Mouse (Mus musculus) hindbrain, postnatal 0 days (tissue): Measurements from ENCODE around the gene Lclat1. TPM values are rescaled to one million over a fixed set of nuclear protein-coding genes. Genes with fewer than 3 reads are reported as not detected.

Experiments used
- ATAC-seq: fragments of 200-750 bp; cut with Nextera tagmentation; 2 replicates; pipeline ENCODE4 v1.8.0; 2017; ENCODE audit warnings: mild to moderate bottlenecking, moderate TSS enrichment, moderate library complexity
- DNase-seq: peaks from one replicate; pipeline ENCODE4 v3.0.0-alpha.2; 2015; ENCODE audit warnings: low spot score
- H3K27ac ChIP-seq: fragments of 300-500 bp; sonication (generic); 2 replicates; pipeline ENCODE4 v1.5.1; 2014; ENCODE audit warnings: mild to moderate bottlenecking
- H3K27me3 ChIP-seq: fragments of 300-500 bp; sonication (generic); 2 replicates; pipeline ENCODE4 v1.6.1; 2014; ENCODE audit warnings: low read length, mixed read lengths; ENCODE audit not compliant: insufficient read depth
- H3K36me3 ChIP-seq: fragments of 300-500 bp; sonication (generic); 2 replicates; pipeline ENCODE4 v1.6.1; 2014; ENCODE audit warnings: low read length, mixed read lengths; ENCODE audit not compliant: insufficient read depth
- H3K4me1 ChIP-seq: fragments of 300-500 bp; sonication (generic); 2 replicates; pipeline ENCODE4 v1.6.1; 2014; ENCODE audit warnings: antibody characterized with exemption, low read length, mixed read lengths; ENCODE audit not compliant: insufficient read depth
- H3K4me2 ChIP-seq: fragments of 300-500 bp; sonication (generic); 2 replicates; pipeline ENCODE4 v1.6.1; 2014; ENCODE audit warnings: low read depth, mild to moderate bottlenecking, low read length, moderate library complexity, mixed read lengths
- H3K4me3 ChIP-seq: fragments of 300-500 bp; sonication (generic); 2 replicates; pipeline ENCODE4 v1.5.1; 2014; ENCODE audit warnings: low read length
- H3K9ac ChIP-seq: fragments of 300-500 bp; sonication (generic); replicated peaks from 2 replicates; pipeline ENCODE4 v1.6.1; 2014; ENCODE audit warnings: mild to moderate bottlenecking, low read length, moderate library complexity, mixed read lengths
- H3K9me3 ChIP-seq: fragments of 300-500 bp; sonication (generic); 2 replicates; pipeline ENCODE4 v1.6.1; 2016; ENCODE audit warnings: low read length, mixed read lengths
- CTCF ChIP-seq: IDR thresholded peaks from 2 replicates; pipeline ENCODE4 v1.5.1; 2016; ENCODE audit warnings: antibody characterized with exemption, control low read depth, low read depth
- whole genome bisulfite sequencing: fragments of 180-500 bp; shearing (Covaris S2); extraction: QIAGEN DNeasy Blood & Tissue Kit; methylation state at CpG from one replicate; pipeline ENCODE4 v1.1.7; 2014; 5-methylcytosine and 5-hydroxymethylcytosine counted together
- polyA plus RNA-seq: library from polyadenylated mRNA; unstranded; fragments of >200 nt; fragmentation: Nextera tagmentation; extraction: Ambion mirVana; gene quantifications from 2 replicates; pipeline ENCODE4 v1.2.1, GENCODE M21; 2015
- total RNA-seq: library from RNA; depleted of rRNA; stranded (reverse); fragments of >200 nt; gene quantifications from 2 replicates; pipeline ENCODE4 v1.2.3, GENCODE M21; 2014; rRNA removed

Lclat1 gene
- total RNA-seq: 37.1 and 47.7 TPM in 2 replicates
- polyA plus RNA-seq: 8.9 and 9.8 TPM in 2 replicates

- Histone ChIP-seq H3K9ac (peak within 1 kb of the TSS; percentile 81), H3K27me3 (no peaks in the 10 kb centered on the region), H3K4me2 (peak within 1 kb of the TSS; percentile 88), H3K36me3 (no peaks in the 10 kb centered on the region), H3K4me3 (peak within 1 kb of the TSS; percentile 85), H3K4me1 (no peaks in the 10 kb centered on the region), H3K9me3 (no peaks in the 10 kb centered on the region), H3K27ac (peak within 1 kb of the TSS; percentile 83)
- 6% methylated on average over 42 of the region's 51 CpGs for WGBS
- ATAC-seq: peak; percentile 100
- DNase-seq: peak; percentile 98
- TF ChIP-seq CTCF: peak; percentile 25; the same call in 1 of the 2 replicates
Measured at GRCm38 (mm10) chr17:73107158-73108157, at the start of gene Lclat1. TSS of gene Lclat1 (plus strand) at chr17:73107985.

GRCm38 (mm10) chr17:73058319-73058718, 49.5 kb upstream of the Lclat1 start:
- DNase-seq: no peak
- no peak for ATAC-seq
- H3K27me3 ChIP-seq: no peaks in the 10 kb centered on the region
- no peak overlapping the region for H3K4me2 ChIP-seq
- no peak overlapping the region for H3K4me3 ChIP-seq
- H3K9ac ChIP-seq: no peak overlapping the region
- no peak overlapping the region for H3K27ac ChIP-seq
- WGBS: 59% methylated on average over 5 of the region's 5 CpGs
- H3K9me3 ChIP-seq: no peaks in the 10 kb centered on the region
- 0 out of 2 replicates have a peak, but pooled peaks cover 8% of the 10 kb centered on the region for H3K4me1 ChIP-seq
- TF ChIP-seq CTCF: no peak
- H3K36me3 ChIP-seq: no peaks in the 10 kb centered on the region

GRCm38 (mm10) chr17:73060224-73060896, 47.4 kb upstream of the Lclat1 start:
- no peak overlapping the region for H3K9ac ChIP-seq
- 0 out of 2 replicates have a peak, but pooled peaks cover 8% of the 10 kb centered on the region for H3K4me1 ChIP-seq
- TF ChIP-seq CTCF: no peak
- 27% methylated on average over 3 of the region's 3 CpGs for WGBS
- no peaks in the 10 kb centered on the region for H3K27me3 ChIP-seq
- no peaks in the 10 kb centered on the region for H3K9me3 ChIP-seq
- H3K36me3 ChIP-seq: no peaks in the 10 kb centered on the region
- no peak overlapping the region for H3K4me2 ChIP-seq
- peak; percentile 20 for DNase-seq
- no peak overlapping the region for H3K27ac ChIP-seq
- ATAC-seq: peak; percentile 76
- H3K4me3 ChIP-seq: no peak overlapping the region

GRCm38 (mm10) chr17:73060897-73061252, 46.9 kb upstream of the Lclat1 start:
- Histone ChIP-seq H3K27ac (no peak overlapping the region), H3K4me3 (no peak overlapping the region), H3K36me3 (no peaks in the 10 kb centered on the region), H3K9ac (no peak overlapping the region), H3K4me1 (peaks cover 8% of the 10 kb centered on the region; the same call in 1 of the 2 replicates), H3K9me3 (no peaks in the 10 kb centered on the region), H3K27me3 (no peaks in the 10 kb centered on the region), H3K4me2 (no peak overlapping the region)
- ATAC-seq (no peak), DNase-seq (no peak)
- no peak for TF ChIP-seq CTCF
- 60% methylated on average over 8 of the region's 8 CpGs for WGBS

- DNase-seq (no peak), ATAC-seq (no peak)
- Histone ChIP-seq H3K9me3 (no peaks in the 10 kb centered on the region), H3K9ac (no peak overlapping the region), H3K27ac (no peak overlapping the region), H3K4me3 (no peak overlapping the region), H3K36me3 (no peaks in the 10 kb centered on the region), H3K4me1 (peaks cover 24% of the 10 kb centered on the region), H3K4me2 (no peak overlapping the region), H3K27me3 (no peaks in the 10 kb centered on the region)
- no peak for TF ChIP-seq CTCF
- whole genome bisulfite sequencing: 90% methylated on average over 1 of the region's 1 CpGs
Measured at GRCm38 (mm10) chr17:73062701-73063100, 45.1 kb upstream of the Lclat1 start.

- H3K36me3 ChIP-seq: no peaks in the 10 kb centered on the region
- H3K4me3 ChIP-seq: no peak overlapping the region
- DNase-seq (no peak), ATAC-seq (no peak)
- no peak overlapping the region for H3K9ac ChIP-seq
- no peaks in the 10 kb centered on the region for H3K27me3 ChIP-seq
- TF ChIP-seq CTCF: no peak
- no peaks in the 10 kb centered on the region for H3K9me3 ChIP-seq
- no peak overlapping the region for H3K27ac ChIP-seq
- WGBS: 86% methylated on average over 2 of the region's 2 CpGs
- H3K4me1 ChIP-seq: peaks cover 25% of the 10 kb centered on the region
- no peak overlapping the region for H3K4me2 ChIP-seq
Measured at GRCm38 (mm10) chr17:73063299-73063698, 44.5 kb upstream of the Lclat1 start.
